Mouse (Mus musculus): Measurements from ENCODE around the gene Zfp385a.

DNA sequence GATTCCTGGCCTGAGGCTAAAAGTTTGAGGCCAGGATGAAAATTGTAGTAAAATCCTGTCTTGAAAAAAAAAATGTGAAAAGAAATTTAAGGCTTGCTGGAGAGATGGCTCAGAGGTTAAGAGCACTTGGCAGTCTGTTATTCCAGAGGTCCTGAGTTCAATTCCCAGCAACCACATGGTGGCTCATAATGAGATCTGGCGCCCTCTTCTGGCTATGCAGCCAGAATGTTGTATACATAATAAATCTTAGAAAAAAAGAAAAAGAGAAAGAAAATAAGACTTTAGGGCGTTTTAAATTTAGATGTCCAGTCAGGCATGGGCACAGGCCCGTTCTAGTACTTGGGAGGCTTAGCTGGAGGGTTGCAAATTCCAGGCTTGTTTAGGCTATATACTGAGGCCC is 60.1 kb downstream of the Zfp385a start:
- no peak for TF ChIP-seq CTCF (IDR thresholded peaks at IDR 0.05; ENCODE audit: borderline replicate concordance, insufficient read depth, low read length)
- TF ChIP-seq POLR2A (IDR thresholded peaks at IDR 0.05; ENCODE audit: low read depth, low read length) = no peak

All from embryonic fibroblast, embryonic 13.5 days (primary cell).